Mouse (Mus musculus): Measurements from ENCODE around the gene Nme4. TPM values are rescaled to one million over a fixed set of nuclear protein-coding genes. Genes with fewer than 3 reads are reported as not detected.
A peak's percentile ranks its signal among the peaks of the same experiment; 100 is the strongest.

Nme4 gene
- total and polyA plus RNA-seq, 3 experiments, result 0.46 to 0.56 (median 0.47) TPM

DNA sequence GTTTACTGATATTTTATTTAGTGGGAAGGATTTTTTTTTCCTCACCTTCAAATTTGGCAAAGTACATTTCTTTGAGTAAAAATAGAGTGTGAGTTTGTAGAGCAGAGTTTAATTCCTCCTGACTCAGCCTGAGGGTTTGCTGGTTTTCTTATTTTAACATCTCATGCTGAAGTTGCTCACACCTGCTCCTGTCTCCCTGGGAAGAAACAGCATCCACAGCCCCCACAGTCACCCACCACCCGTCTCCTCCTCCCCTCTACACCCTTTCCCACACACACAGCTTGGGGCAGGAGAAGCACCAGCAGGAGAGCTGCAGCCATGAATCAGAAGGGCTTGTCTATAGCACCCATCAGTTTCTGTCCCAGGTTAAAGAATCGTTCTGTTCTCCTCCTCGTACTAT is 20.2 kb downstream of the Nme4 start:
- in situ Hi-C loops (cut with MboI; ENCODE audit: low pct_ligation_motif_present, low pct_unique_long_range_greater_than_20kb, low sequenced_read_pairs), result no loop called here

GRCm38 (mm10) chr17:26070136-26070535 is 25.3 kb downstream of the Nme4 start:
- Histone ChIP-seq H3K4me1 (ENCODE audit: control insufficient read depth in 1 of 2, insufficient read depth in 2 of 2) (peaks cover 23 to 40% of the 10 kb centered on the region in 2 experiments), H3K36me3 (replicated peaks in 1 of 2; ENCODE audit: control insufficient read depth in 1 of 2, insufficient read depth in 1 of 2, low read length in 1 of 2) (peaks cover 0 to 25% of the 10 kb centered on the region in 2 experiments), H3K4me2 (ENCODE audit: insufficient read depth, low read depth, poor library complexity, severe bottlenecking) (peak overlapping the region; percentile 78), H3K27me3 (replicated peaks) (peaks cover 24% of the 10 kb centered on the region), H3K27ac (ENCODE audit: insufficient read depth, low read depth) (no peak overlapping the region), H3K9ac (ENCODE audit: insufficient read depth, low read depth) (peak overlapping the region; percentile 63), H3K79me2 (replicated peaks; ENCODE audit: control insufficient read depth, extremely low read depth, insufficient read depth, poor library complexity, severe bottlenecking) (no peaks in the 10 kb centered on the region; the same call in 1 of the 2 replicates), H3K4me3 (replicated peaks in 1 of 3; ENCODE audit: low read depth in 2 of 3, low read length in 2 of 3, poor library complexity in 1 of 3) (peak overlapping the region; percentile 25 to 82 (median 67)), H3K9me3 (replicated peaks; ENCODE audit: low read length) (peaks cover 5% of the 10 kb centered on the region)
- in situ Hi-C loops (cut with MboI; ENCODE audit: low pct_ligation_motif_present, low pct_unique_long_range_greater_than_20kb, low sequenced_read_pairs) (no loop called here), dilution Hi-C loops (cut with MboI; ENCODE audit: extremely low pct_ligation_motif_present, extremely low pct_unique_long_range_greater_than_20kb, low sequenced_read_pairs) (no loop called here)
- peak; percentile 30; the same call in 1 of the 2 replicates for TF ChIP-seq ETS1 (conservative IDR thresholded peaks at IDR 0.05; ENCODE audit: low read depth, low read length)
- TF ChIP-seq MEF2A (IDR thresholded peaks at IDR 0.05; ENCODE audit: borderline replicate concordance, low read depth, low read length), result 0 out of 2 replicates have a peak, but pooled peaks have one; percentile 33
- TF ChIP-seq TBP (conservative IDR thresholded peaks at IDR 0.05; ENCODE audit: low read depth, low read length), result no peak
- 0 out of 2 replicates have a peak, but pooled peaks have one; percentile 12 for TF ChIP-seq BHLHE40 (IDR thresholded peaks at IDR 0.05; ENCODE audit: low read depth, low read length)
- TF ChIP-seq CHD1 (IDR thresholded peaks at IDR 0.05; ENCODE audit: low read depth, low read length), result no peak
- TF ChIP-seq JUN (IDR thresholded peaks at IDR 0.05; ENCODE audit: insufficient read depth, low read depth, low read length), result no peak
- no peak for TF ChIP-seq MXI1 (IDR thresholded peaks at IDR 0.05; ENCODE audit: low read depth, low read length)
- no peak for TF ChIP-seq CTCF (conservative IDR thresholded peaks at IDR 0.05 in 1 of 2, IDR thresholded peaks at IDR 0.05 in 1 of 2; ENCODE audit: low read depth in 2 of 2, low read length in 2 of 2)
- no peak for TF ChIP-seq KAT2A (IDR thresholded peaks at IDR 0.05; ENCODE audit: insufficient replicate concordance, low read length)
- 0 out of 2 replicates have a peak, but pooled peaks have one; percentile 10 for TF ChIP-seq EP300 (IDR thresholded peaks at IDR 0.05; ENCODE audit: low read length)
- TF ChIP-seq USF2 (conservative IDR thresholded peaks at IDR 0.05; ENCODE audit: low read depth, low read length), result no peak
- TF ChIP-seq TCF12 (IDR thresholded peaks at IDR 0.05; ENCODE audit: low read depth, low read length), result no peak
- no peak for TF ChIP-seq ZKSCAN1 (IDR thresholded peaks at IDR 0.05; ENCODE audit: borderline replicate concordance, low read depth, low read length)
- TF ChIP-seq MAX (IDR thresholded peaks at IDR 0.05; ENCODE audit: low read length), result no peak
- no peak for DNase-seq (ENCODE audit: extremely low read depth)

More for the DNA sequence above, 20.2 kb downstream of the Nme4 start:
- DNase-seq (ENCODE audit: extremely low read depth), result no peak
- Histone ChIP-seq H3K9me3 (replicated peaks; ENCODE audit: low read length) (no peaks in the 10 kb centered on the region), H3K4me3 (replicated peaks in 1 of 3; ENCODE audit: low read depth in 2 of 3, low read length in 2 of 3, poor library complexity in 1 of 3) (no peak overlapping the region), H3K79me2 (replicated peaks; ENCODE audit: control insufficient read depth, extremely low read depth, insufficient read depth, poor library complexity, severe bottlenecking) (no peaks in the 10 kb centered on the region), H3K27me3 (replicated peaks) (peaks cover 20% of the 10 kb centered on the region), H3K36me3 (replicated peaks in 1 of 2; ENCODE audit: control insufficient read depth in 1 of 2, insufficient read depth in 1 of 2, low read length in 1 of 2) (no peaks in the 10 kb centered on the region), H3K9ac (ENCODE audit: insufficient read depth, low read depth) (no peak overlapping the region), H3K27ac (ENCODE audit: insufficient read depth, low read depth) (no peak overlapping the region), H3K4me2 (ENCODE audit: insufficient read depth, low read depth, poor library complexity, severe bottlenecking) (no peak overlapping the region), H3K4me1 (ENCODE audit: control insufficient read depth in 1 of 2, insufficient read depth in 2 of 2) (peaks cover 2 to 3% of the 10 kb centered on the region in 2 experiments; a peak in 2 of 4 replicates)
- dilution Hi-C loops (cut with MboI; ENCODE audit: extremely low pct_ligation_motif_present, extremely low pct_unique_long_range_greater_than_20kb, low sequenced_read_pairs), result no loop called here
- TF ChIP-seq NRF1 (IDR thresholded peaks at IDR 0.05; ENCODE audit: low read depth, low read length) (no peak), ZKSCAN1 (IDR thresholded peaks at IDR 0.05; ENCODE audit: borderline replicate concordance, low read depth, low read length) (no peak)

All from CH12.LX (cell line).